Mouse (Mus musculus) embryonic facial prominence, embryonic 11.5 days (tissue): ENCODE results near the gene Il20rb. TPM values are rescaled to one million over a fixed set of nuclear protein-coding genes. Genes with fewer than 3 reads are reported as not detected.

Source experiments
- ATAC-seq: fragments of 200-750 bp; cut with Nextera tagmentation; replicated peaks from 2 replicates; pipeline ENCODE4 v1.8.0; 2017; ENCODE audit warnings: low read depth; ENCODE audit not compliant: insufficient number of reproducible peaks, low FRiP score, low TSS enrichment
- DNase-seq: peaks from one replicate; pipeline ENCODE4 v3.0.0-alpha.2; 2015; ENCODE audit warnings: low spot score
- H3K27ac ChIP-seq: fragments of 300-500 bp; sonication (generic); replicated peaks from 2 replicates; pipeline ENCODE4 v1.5.1; 2014; ENCODE audit warnings: mild to moderate bottlenecking, low read depth, low read length, control low read depth
- H3K27me3 ChIP-seq: fragments of 300-500 bp; sonication (generic); 2 replicates; pipeline ENCODE4 v1.6.1; 2014; ENCODE audit warnings: mild to moderate bottlenecking, low read length, moderate library complexity, mixed read lengths; ENCODE audit not compliant: control insufficient read depth, insufficient read depth
- H3K36me3 ChIP-seq: fragments of 300-500 bp; sonication (generic); replicated peaks from 2 replicates; pipeline ENCODE4 v1.6.1; 2014; ENCODE audit warnings: low read depth, mild to moderate bottlenecking, low read length, moderate library complexity, mixed read lengths; ENCODE audit not compliant: control insufficient read depth, insufficient read depth
- H3K4me1 ChIP-seq: fragments of 300-500 bp; sonication (generic); 2 replicates; pipeline ENCODE4 v1.6.1; 2014; ENCODE audit warnings: low read length, mixed read lengths; ENCODE audit not compliant: control insufficient read depth, insufficient read depth
- H3K4me2 ChIP-seq: fragments of 300-500 bp; sonication (generic); 2 replicates; pipeline ENCODE4 v1.6.1; 2014; ENCODE audit warnings: low read depth, mild to moderate bottlenecking, control low read depth, low read length, moderate library complexity
- H3K4me3 ChIP-seq: fragments of 300-500 bp; sonication (generic); 2 replicates; pipeline ENCODE4 v1.5.1; 2014; ENCODE audit warnings: low read depth, low read length, control low read depth
- H3K9ac ChIP-seq: fragments of 300-500 bp; sonication (generic); replicated peaks from 2 replicates; pipeline ENCODE4 v1.6.1; 2014; ENCODE audit warnings: mild to moderate bottlenecking, control low read depth, low read length
- H3K9me3 ChIP-seq: fragments of 300-500 bp; sonication (generic); replicated peaks from 2 replicates; pipeline ENCODE4 v1.6.1; 2016; ENCODE audit warnings: mild to moderate bottlenecking, low read length, inconsistent platforms, mixed read lengths; ENCODE audit not compliant: control insufficient read depth
- WGBS: fragments of 180-500 bp; shearing (Covaris S2); extraction: QIAGEN DNeasy Blood & Tissue Kit; methylation state at CpG from one replicate; pipeline ENCODE4 v1.1.7; 2014; 5-methylcytosine and 5-hydroxymethylcytosine counted together
- polyA plus RNA-seq: library from polyadenylated mRNA; unstranded; fragments of >200 nt; fragmentation: Nextera tagmentation; extraction: Ambion mirVana; gene quantifications from 2 replicates; pipeline ENCODE4 v1.2.1, GENCODE M21; 2014

Il20rb gene
- polyA plus RNA-seq, 1 experiment from 2014 or later, result 1.2 TPM

DNA sequence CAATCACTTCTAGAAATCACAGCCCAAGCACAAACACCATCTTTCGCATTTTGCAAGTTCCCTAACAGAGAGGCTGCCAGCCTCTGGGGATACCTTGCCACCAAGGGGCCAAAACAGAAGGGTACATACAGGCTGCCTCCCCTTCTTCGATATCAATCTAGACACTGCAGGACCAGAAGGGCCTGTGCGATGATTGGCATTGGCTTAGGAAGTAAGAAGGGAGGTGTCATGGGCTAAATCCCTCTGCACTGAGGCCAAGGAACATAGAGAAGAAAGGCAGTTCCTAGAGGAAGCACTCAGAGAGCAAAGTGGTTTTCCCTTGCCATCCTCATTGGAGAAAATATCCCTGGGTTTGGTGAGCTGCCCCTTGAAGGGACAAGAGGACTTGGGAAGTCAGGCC is 16.9 kb downstream of the Il20rb start:
- Histone ChIP-seq H3K36me3 (no peaks in the 10 kb centered on the region), H3K9ac (no peak overlapping the region), H3K27me3 (no peaks in the 10 kb centered on the region), H3K4me3 (no peak overlapping the region), H3K4me2 (no peak overlapping the region), H3K4me1 (no peaks in the 10 kb centered on the region), H3K27ac (no peak overlapping the region), H3K9me3 (no peaks in the 10 kb centered on the region)
- no peak for DNase-seq
- WGBS, result 93% methylated on average over 3 of the region's 3 CpGs
- no peak for ATAC-seq

- Histone ChIP-seq H3K4me3 (no peak overlapping the region), H3K9me3 (no peaks in the 10 kb centered on the region), H3K27ac (no peak overlapping the region), H3K4me2 (no peak overlapping the region), H3K36me3 (no peaks in the 10 kb centered on the region), H3K9ac (no peak overlapping the region), H3K27me3 (no peaks in the 10 kb centered on the region), H3K4me1 (no peaks in the 10 kb centered on the region)
- no peak for ATAC-seq
- WGBS, result 93% methylated on average over 8 of the region's 8 CpGs
- DNase-seq, result no peak
Measured at GRCm38 (mm10) chr9:100468151-100468550, 18.4 kb downstream of the Il20rb start.

DNA sequence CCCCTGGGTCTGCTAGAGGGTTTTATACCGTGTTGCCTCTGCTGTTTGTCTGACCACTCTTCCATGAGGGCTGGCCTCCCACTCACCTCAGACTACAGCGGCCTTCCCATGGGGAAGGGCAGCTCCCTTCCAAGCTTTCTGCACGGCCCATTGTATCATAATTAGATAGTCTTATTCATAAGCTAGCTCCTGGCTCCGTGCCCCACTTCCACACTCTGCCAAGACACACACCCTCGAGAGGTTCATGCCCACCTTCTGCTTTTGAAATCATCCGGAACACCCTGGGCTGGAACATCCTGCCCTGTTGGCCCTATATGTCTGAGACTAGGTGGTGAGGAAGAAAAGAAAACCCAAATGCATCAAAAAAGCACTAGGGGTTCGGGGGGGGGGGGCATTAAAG is 18.9 kb downstream of the Il20rb start:
- Histone ChIP-seq H3K27ac (no peak overlapping the region), H3K9me3 (no peaks in the 10 kb centered on the region), H3K4me2 (no peak overlapping the region), H3K4me3 (no peak overlapping the region), H3K36me3 (no peaks in the 10 kb centered on the region), H3K27me3 (no peaks in the 10 kb centered on the region), H3K4me1 (no peaks in the 10 kb centered on the region), H3K9ac (no peak overlapping the region)
- DNase-seq, result no peak
- 88% methylated on average over 7 of the region's 7 CpGs for WGBS
- ATAC-seq, result no peak

DNA sequence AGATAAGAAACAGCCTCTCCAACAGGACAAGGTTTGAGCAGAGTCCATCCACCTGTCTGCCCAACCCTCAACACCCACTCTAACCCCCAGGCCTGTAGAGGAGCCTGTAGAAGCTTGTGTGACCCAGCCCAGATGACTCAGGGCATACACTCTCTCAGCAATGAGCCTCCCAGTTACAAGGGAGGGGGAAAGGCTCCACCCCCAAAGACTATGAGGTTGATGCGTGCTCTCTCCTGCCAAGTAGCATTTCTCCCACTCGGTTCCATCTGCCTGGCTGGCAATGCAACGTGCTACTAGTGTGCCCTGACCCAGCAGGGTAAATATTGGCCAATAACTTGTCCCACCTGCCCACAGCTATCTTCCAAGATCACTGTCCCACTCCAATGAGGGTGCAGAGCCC is 19.8 kb downstream of the Il20rb start:
- no peak for DNase-seq
- ATAC-seq, result no peak
- Histone ChIP-seq H3K9ac (no peak overlapping the region), H3K27ac (no peak overlapping the region), H3K4me1 (no peaks in the 10 kb centered on the region), H3K36me3 (no peaks in the 10 kb centered on the region), H3K27me3 (no peaks in the 10 kb centered on the region), H3K4me2 (no peak overlapping the region), H3K9me3 (no peaks in the 10 kb centered on the region), H3K4me3 (no peak overlapping the region)
- 94% methylated on average over 3 of the region's 3 CpGs for WGBS

DNA sequence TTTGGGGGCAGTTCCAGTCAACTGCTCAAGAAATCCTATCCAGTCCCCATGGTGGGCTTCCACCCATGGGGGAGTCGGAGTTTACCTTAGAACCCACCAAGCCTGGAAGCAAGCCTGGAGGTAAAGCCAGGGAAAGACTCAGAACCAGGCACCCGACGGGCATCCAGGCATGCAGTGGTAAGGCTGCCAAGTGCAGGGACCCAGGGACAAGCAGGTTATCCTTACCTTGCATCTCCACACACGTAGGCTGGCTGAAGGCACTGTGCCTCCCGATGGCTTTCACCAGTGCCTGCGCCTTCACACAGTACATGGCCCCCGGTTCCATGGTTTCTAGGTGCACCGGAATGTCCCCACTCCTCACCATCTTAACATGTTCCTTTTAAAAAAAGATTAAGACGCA is 20.6 kb downstream of the Il20rb start:
- ATAC-seq, result no peak
- 89% methylated on average over 9 of the region's 9 CpGs for WGBS
- no peaks in the 10 kb centered on the region for H3K36me3 ChIP-seq
- no peak overlapping the region for H3K9ac ChIP-seq
- no peaks in the 10 kb centered on the region for H3K4me1 ChIP-seq
- H3K27me3 ChIP-seq, result no peaks in the 10 kb centered on the region
- H3K27ac ChIP-seq, result no peak overlapping the region
- no peak for DNase-seq
- H3K9me3 ChIP-seq, result no peaks in the 10 kb centered on the region
- no peak overlapping the region for H3K4me3 ChIP-seq
- no peak overlapping the region for H3K4me2 ChIP-seq

DNA sequence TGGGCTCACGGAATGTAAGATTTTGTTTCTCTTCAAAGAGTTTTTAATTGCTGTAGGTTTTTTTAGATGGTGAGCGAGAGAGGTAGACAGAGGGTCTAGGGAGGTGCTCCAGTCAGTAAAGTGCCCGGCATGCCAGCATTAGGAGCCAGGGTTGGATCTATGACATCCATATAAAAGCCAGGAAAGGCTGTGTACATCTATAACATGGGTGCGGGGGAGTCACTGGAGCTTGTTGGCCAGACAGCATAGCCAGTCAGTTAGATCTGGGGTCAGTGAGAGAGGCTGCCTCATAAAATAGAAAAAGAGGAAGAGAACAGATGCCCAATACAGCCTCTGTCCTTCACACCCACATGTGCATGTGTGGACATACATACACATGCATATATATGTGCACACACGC is 21.2 kb downstream of the Il20rb start:
- Histone ChIP-seq H3K4me3 (no peak overlapping the region), H3K27me3 (no peaks in the 10 kb centered on the region), H3K4me1 (no peaks in the 10 kb centered on the region), H3K4me2 (no peak overlapping the region), H3K27ac (no peak overlapping the region), H3K9ac (no peak overlapping the region), H3K36me3 (no peaks in the 10 kb centered on the region), H3K9me3 (no peaks in the 10 kb centered on the region)
- ATAC-seq (no peak), DNase-seq (no peak)
- 94% methylated on average over 5 of the region's 5 CpGs for WGBS

- Histone ChIP-seq H3K27me3 (no peaks in the 10 kb centered on the region), H3K27ac (no peak overlapping the region), H3K4me1 (no peaks in the 10 kb centered on the region), H3K9me3 (no peaks in the 10 kb centered on the region), H3K36me3 (no peaks in the 10 kb centered on the region), H3K4me2 (no peak overlapping the region), H3K9ac (no peak overlapping the region), H3K4me3 (no peak overlapping the region)
- 83% methylated on average over 2 of the region's 2 CpGs for WGBS
- ATAC-seq, result no peak
- DNase-seq, result no peak
Measured at GRCm38 (mm10) chr9:100463771-100464170, 22.8 kb downstream of the Il20rb start.

DNA sequence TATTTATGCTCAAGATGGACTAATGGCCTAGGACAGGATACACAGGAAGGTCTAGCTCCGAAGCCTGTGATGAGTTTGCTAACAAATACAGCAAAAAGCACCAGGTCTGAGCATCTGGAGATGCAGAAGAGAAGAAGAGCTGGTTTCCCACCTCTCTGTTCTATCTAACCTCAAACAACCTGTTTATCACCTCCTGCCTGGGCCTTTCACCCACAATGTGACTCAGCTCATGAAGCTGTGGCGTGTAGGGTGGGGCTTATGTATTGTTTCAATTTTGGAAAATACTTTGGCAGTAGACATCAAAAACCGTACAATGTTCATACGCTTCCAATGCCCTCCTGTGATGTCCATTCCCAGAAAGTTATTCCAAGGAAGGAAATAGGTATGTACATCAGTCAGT is 24.5 kb downstream of the Il20rb start:
- no peaks in the 10 kb centered on the region for H3K36me3 ChIP-seq
- WGBS, result 95% methylated on average over 4 of the region's 4 CpGs
- H3K4me3 ChIP-seq, result no peak overlapping the region
- H3K9me3 ChIP-seq, result no peaks in the 10 kb centered on the region
- no peaks in the 10 kb centered on the region for H3K27me3 ChIP-seq
- no peaks in the 10 kb centered on the region for H3K4me1 ChIP-seq
- H3K4me2 ChIP-seq, result no peak overlapping the region
- DNase-seq (no peak), ATAC-seq (no peak)
- H3K27ac ChIP-seq, result no peak overlapping the region
- H3K9ac ChIP-seq, result no peak overlapping the region

DNA sequence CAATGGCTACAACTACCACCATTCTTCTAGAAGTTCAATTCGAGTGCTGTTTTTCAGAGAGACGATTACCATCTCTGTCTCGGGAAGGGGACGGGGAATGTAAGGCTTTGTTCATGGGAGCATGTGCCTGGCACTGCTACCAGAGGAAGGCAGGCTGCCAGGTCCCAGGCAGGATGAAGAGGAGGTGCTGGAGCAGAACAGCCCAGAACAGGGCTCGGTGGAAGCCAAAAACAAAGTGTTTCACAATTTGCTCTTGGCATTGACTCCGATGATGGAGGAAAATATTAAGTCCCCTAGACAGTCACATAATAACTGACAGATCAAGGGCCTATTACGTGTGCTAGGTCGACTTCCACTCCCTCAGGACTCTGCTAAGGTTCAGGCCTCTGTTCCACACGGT is 24.9 kb downstream of the Il20rb start:
- Histone ChIP-seq H3K27ac (no peak overlapping the region), H3K9ac (no peak overlapping the region), H3K9me3 (no peaks in the 10 kb centered on the region), H3K4me2 (no peak overlapping the region), H3K4me1 (no peaks in the 10 kb centered on the region), H3K27me3 (no peaks in the 10 kb centered on the region), H3K4me3 (no peak overlapping the region), H3K36me3 (no peaks in the 10 kb centered on the region)
- WGBS, result 91% methylated on average over 9 of the region's 9 CpGs
- DNase-seq (no peak), ATAC-seq (no peak)
